Mouse (Mus musculus) forebrain, embryonic 11.5 days (tissue): ENCODE data around the gene C6. TPM values are rescaled to one million over a fixed set of nuclear protein-coding genes. Genes with fewer than 3 reads are reported as not detected.

Experiments
- ATAC-seq: fragments of 200-750 bp; cut with Nextera tagmentation; replicated peaks from 2 replicates; pipeline ENCODE4 v1.8.0; 2017; ENCODE audit warnings: moderate TSS enrichment; ENCODE audit not compliant: low FRiP score
- DNase-seq: peaks from one replicate; pipeline ENCODE4 v3.0.0-alpha.2; 2017; ENCODE audit warnings: low spot score
- H3K27ac ChIP-seq: fragments of 300-500 bp; sonication (generic); 2 replicates; pipeline ENCODE4 v1.5.1; 2014; ENCODE audit warnings: low read depth, low read length
- H3K27me3 ChIP-seq: fragments of 300-500 bp; sonication (generic); 2 replicates; pipeline ENCODE4 v1.6.1; 2014; ENCODE audit warnings: mild to moderate bottlenecking, low read length, mixed read lengths; ENCODE audit not compliant: control insufficient read depth, insufficient read depth
- H3K36me3 ChIP-seq: fragments of 300-500 bp; sonication (generic); 2 replicates; pipeline ENCODE4 v1.6.1; 2014; ENCODE audit warnings: mild to moderate bottlenecking, low read length, moderate library complexity, mixed read lengths; ENCODE audit not compliant: control insufficient read depth, insufficient read depth
- H3K4me1 ChIP-seq: fragments of 300-500 bp; sonication (generic); replicated peaks from 2 replicates; pipeline ENCODE4 v1.6.1; 2014; ENCODE audit warnings: low read length, mixed read lengths; ENCODE audit not compliant: control insufficient read depth, insufficient read depth
- H3K4me2 ChIP-seq: fragments of 300-500 bp; sonication (generic); 2 replicates; pipeline ENCODE4 v1.6.1; 2014; ENCODE audit warnings: low read depth, mild to moderate bottlenecking, low read length, moderate library complexity, mixed read lengths; ENCODE audit not compliant: severe bottlenecking
- H3K4me3 ChIP-seq: fragments of 300-500 bp; sonication (generic); 2 replicates; pipeline ENCODE4 v1.5.1; 2014; ENCODE audit warnings: low read depth, low read length
- H3K9ac ChIP-seq: fragments of 300-500 bp; sonication (generic); 2 replicates; pipeline ENCODE4 v1.6.1; 2014; ENCODE audit warnings: low read length
- H3K9me3 ChIP-seq: fragments of 300-500 bp; sonication (generic); 2 replicates; pipeline ENCODE4 v1.6.1; 2016; ENCODE audit warnings: low read length, mixed read lengths; ENCODE audit not compliant: control insufficient read depth
- WGBS: fragments of 180-500 bp; shearing (Covaris S2); extraction: QIAGEN DNeasy Blood & Tissue Kit; methylation state at CpG from one replicate; pipeline ENCODE4 v1.1.7; 2014; 5-methylcytosine and 5-hydroxymethylcytosine counted together
- polyA plus RNA-seq: library from polyadenylated mRNA; unstranded; fragments of >200 nt; fragmentation: Nextera tagmentation; extraction: Ambion mirVana; gene quantifications from 2 replicates; pipeline ENCODE4 v1.2.1, GENCODE M21; 2014

The C6 gene
- polyA plus RNA-seq, 1 experiment from 2014 or later = not detected

DNA sequence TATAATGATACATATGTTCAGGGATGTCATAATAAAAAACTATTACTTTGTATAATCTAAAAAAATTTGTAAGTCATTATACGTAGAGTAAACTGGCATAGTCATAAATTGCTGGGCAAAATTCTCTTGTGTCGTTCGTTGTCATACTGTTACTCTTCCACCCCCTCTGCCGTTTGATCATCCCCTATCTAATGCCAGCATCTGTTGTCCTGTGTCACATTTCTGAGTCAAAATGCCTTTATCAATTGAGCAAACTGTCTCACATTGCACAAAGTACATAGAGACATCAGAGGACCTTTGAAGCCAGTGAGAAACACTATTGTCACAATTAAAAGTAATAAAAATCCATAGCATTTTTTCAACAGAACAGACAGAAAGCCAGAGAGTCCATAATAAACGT is 88.0 kb downstream of the C6 start:
- no peak for ATAC-seq
- no peak overlapping the region for H3K4me3 ChIP-seq
- no peak overlapping the region for H3K9ac ChIP-seq
- H3K36me3 ChIP-seq = no peaks in the 10 kb centered on the region
- no peaks in the 10 kb centered on the region for H3K9me3 ChIP-seq
- no peak overlapping the region for H3K27ac ChIP-seq
- DNase-seq = no peak
- no peaks in the 10 kb centered on the region for H3K27me3 ChIP-seq
- 94% methylated on average over 5 of the region's 5 CpGs for WGBS
- no peak overlapping the region for H3K4me2 ChIP-seq
- no peaks in the 10 kb centered on the region for H3K4me1 ChIP-seq

DNA sequence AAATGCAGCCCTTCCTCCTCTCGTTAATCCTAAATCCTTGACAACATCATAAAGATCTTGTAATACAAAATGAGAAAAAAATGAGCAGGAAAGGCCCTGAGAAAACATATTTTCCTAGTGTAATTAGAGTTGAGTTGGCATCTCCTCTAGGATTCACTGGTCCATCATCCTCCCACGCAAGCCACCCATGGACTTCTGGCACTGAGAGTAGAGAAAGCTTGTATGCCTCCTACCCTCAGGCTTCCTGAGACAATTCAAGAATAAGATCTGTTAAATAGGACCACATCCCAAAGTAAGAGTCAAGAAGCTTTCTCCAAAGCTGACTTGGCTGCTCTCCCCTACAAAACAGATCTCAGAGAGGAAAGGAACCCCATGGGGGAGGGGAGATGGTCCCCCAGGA is 88.7 kb downstream of the C6 start:
- no peaks in the 10 kb centered on the region for H3K36me3 ChIP-seq
- DNase-seq (no peak), ATAC-seq (no peak)
- no peaks in the 10 kb centered on the region for H3K9me3 ChIP-seq
- no peaks in the 10 kb centered on the region for H3K4me1 ChIP-seq
- H3K27ac ChIP-seq = no peak overlapping the region
- H3K4me3 ChIP-seq = no peak overlapping the region
- 83% methylated on average over 2 of the region's 2 CpGs for WGBS
- H3K9ac ChIP-seq = no peak overlapping the region
- H3K4me2 ChIP-seq = no peak overlapping the region
- H3K27me3 ChIP-seq = no peaks in the 10 kb centered on the region

DNA sequence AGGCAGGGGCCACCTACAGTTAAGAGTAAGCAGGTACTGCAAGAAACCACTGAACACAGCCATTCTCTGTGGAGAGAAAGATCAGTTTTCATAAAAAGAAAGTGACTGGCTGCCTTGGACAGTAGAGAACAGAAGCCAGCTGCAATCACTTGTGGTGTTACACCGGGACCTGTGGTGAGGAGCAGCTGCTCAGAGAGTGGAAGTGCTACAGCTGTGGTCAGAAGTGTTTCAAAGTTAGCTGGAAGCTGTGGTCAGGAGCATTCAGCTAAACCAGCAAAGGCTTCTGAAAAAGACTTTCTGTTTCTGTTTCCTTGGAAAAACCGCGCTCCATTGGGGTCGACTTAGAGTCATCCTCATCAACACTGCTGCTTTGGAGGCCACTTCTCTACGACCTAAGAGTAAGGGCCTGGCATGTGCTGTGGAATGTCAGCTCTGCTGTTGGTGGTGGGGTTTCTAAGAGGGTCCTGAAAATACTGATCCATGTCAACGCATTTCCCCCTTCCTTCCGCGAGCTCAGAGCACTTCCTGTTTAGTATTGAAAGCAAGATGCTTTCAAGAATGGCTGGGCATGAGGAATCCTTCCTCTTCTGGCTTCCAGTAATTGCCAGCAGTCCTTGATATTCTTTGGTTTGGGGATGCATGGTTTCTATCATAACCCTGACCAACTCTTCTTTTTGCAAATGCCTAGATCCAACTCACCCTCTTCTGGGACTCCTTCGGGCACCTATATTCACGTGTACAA is 89.9 kb downstream of the C6 start:
- no peaks in the 10 kb centered on the region for H3K4me1 ChIP-seq
- WGBS = 91% methylated on average over 10 of the region's 10 CpGs
- no peak overlapping the region for H3K4me3 ChIP-seq
- no peaks in the 10 kb centered on the region for H3K36me3 ChIP-seq
- DNase-seq (no peak), ATAC-seq (no peak)
- H3K4me2 ChIP-seq = no peak overlapping the region
- no peaks in the 10 kb centered on the region for H3K27me3 ChIP-seq
- no peak overlapping the region for H3K9ac ChIP-seq
- H3K27ac ChIP-seq = no peak overlapping the region
- H3K9me3 ChIP-seq = no peaks in the 10 kb centered on the region

DNA sequence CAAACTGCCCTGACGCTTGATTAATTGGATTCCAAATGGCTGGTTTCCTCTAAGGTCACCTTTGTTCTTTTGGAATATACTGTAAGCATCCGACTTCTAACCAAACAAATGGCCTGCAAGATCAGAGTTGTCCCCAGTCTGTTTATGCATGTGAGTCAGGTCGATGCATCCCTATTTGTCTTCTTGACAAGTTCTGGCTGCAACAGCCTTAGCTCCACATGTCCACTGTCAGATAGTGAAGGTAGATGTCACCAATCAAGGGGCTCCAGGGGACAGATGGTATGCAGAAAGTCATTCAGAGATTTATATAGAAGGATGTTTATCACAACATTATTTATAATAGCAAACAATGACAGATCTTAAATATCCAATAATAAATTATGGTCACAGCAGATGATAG is 91.5 kb downstream of the C6 start:
- H3K27ac ChIP-seq = no peak overlapping the region
- no peaks in the 10 kb centered on the region for H3K27me3 ChIP-seq
- no peak overlapping the region for H3K9ac ChIP-seq
- H3K4me2 ChIP-seq = no peak overlapping the region
- no peaks in the 10 kb centered on the region for H3K36me3 ChIP-seq
- DNase-seq = no peak
- H3K4me1 ChIP-seq = no peaks in the 10 kb centered on the region
- ATAC-seq = no peak
- H3K4me3 ChIP-seq = no peak overlapping the region
- no peaks in the 10 kb centered on the region for H3K9me3 ChIP-seq
- WGBS = 82% methylated on average over 3 of the region's 3 CpGs

DNA sequence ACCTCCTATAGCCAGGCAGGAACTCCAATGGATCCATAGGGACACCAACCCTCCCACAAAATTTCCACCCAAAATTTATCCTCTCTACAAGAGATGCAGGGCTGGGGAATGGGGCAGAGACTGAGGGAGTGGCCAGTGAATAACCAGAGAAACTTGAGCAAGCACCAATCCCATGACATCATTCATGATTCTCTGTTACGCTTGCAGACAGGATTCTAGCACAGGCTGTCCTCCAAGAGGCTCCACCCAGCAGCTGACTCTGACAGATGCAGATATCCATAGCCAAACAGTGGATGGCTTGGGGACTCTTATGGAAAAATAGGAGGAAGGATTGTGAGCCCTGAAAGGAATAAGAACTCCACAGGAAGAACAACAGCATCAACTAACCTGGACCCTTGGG is 94.2 kb downstream of the C6 start:
- 76% methylated on average over 1 of the region's 1 CpGs for WGBS
- Histone ChIP-seq H3K4me1 (no peaks in the 10 kb centered on the region), H3K9me3 (no peaks in the 10 kb centered on the region), H3K9ac (no peak overlapping the region), H3K4me2 (no peak overlapping the region), H3K36me3 (no peaks in the 10 kb centered on the region), H3K27ac (no peak overlapping the region), H3K4me3 (no peak overlapping the region), H3K27me3 (no peaks in the 10 kb centered on the region)
- ATAC-seq (no peak), DNase-seq (no peak)

DNA sequence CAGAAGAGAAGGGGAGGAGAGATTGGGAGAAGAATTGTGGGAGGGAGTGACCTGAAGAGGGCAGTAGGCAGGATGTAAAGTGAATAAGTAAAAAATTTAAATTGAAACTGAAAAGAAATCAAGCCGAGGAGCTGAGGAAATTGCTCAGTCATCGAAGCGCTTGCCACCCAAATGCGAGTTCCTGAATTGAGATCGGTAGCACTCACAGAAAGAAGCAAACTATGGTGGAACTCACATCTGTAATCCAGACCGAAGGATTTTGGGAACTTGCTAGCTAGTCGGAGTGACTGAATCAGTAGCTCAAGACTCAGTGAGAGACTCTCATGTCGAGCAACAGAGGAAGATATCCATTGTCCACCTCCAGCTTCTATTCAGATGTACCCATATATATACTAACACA is 94.8 kb downstream of the C6 start:
- Histone ChIP-seq H3K4me3 (no peak overlapping the region), H3K27ac (no peak overlapping the region), H3K36me3 (no peaks in the 10 kb centered on the region), H3K4me2 (no peak overlapping the region), H3K4me1 (no peaks in the 10 kb centered on the region), H3K9me3 (no peaks in the 10 kb centered on the region), H3K27me3 (no peaks in the 10 kb centered on the region), H3K9ac (no peak overlapping the region)
- DNase-seq (no peak), ATAC-seq (no peak)
- 92% methylated on average over 8 of the region's 8 CpGs for WGBS

DNA sequence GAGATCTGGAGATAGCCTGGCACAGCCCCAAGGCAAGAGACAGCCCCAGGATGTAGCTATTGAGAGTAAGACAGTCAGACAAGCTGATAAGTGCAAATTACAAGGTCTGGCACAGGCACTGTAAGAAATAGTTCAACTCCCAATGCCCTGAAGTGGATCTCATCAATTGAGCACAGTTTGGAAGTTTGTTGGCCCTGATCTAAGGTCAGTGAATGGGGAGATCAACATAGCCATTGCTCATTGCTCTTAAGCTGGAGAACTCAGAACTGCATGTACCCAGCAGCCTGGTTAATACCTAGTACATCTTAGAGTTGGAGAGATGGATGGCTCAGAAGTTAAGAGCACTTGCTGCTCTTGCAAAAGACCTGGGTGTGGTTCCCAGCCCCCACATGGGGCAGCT is 100.8 kb downstream of the C6 start:
- no peaks in the 10 kb centered on the region for H3K36me3 ChIP-seq
- H3K9me3 ChIP-seq = no peaks in the 10 kb centered on the region
- no peaks in the 10 kb centered on the region for H3K4me1 ChIP-seq
- ATAC-seq (no peak), DNase-seq (no peak)
- no peak overlapping the region for H3K4me2 ChIP-seq
- H3K27me3 ChIP-seq = no peaks in the 10 kb centered on the region
- no peak overlapping the region for H3K4me3 ChIP-seq
- H3K27ac ChIP-seq = no peak overlapping the region
- H3K9ac ChIP-seq = no peak overlapping the region

DNA sequence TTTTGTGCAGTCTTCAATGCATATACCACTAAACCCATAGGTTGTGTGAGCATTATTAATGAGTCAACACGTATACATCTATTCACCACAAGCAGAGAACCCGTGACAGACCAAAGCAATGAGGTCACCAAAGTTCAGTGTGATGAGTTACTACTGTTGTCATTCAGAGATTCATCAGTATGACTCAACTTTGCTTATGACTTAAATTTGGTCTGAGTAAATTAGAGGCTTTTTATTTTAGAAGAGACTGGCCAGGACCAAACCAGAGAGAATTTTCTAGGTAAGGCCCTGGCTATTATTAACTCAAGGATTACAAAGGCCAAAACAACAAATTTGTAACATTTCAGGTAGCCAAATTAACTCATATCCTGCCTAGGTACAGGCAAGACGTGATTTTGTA is 109.4 kb downstream of the C6 start:
- no peaks in the 10 kb centered on the region for H3K4me1 ChIP-seq
- WGBS = 84% methylated on average over 3 of the region's 3 CpGs

DNA sequence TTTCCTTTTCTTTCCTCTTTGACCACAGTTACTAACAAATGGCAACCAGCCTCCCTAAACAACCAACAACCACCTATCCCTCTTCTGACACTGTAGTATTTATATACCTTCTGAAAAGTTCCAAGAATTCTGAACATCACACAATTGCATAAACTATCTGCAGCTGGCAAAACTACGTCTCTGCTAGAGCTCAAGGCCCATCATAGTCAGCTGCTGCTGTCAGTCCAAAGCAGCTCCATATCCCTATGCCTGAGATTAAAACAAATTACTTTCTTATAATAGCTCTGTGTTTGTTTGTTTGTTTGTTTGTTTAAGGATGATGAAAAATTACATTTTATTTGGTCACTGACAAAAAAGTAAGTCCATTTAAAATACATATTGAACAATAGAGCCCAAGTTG is 123.0 kb downstream of the C6 start:
- Histone ChIP-seq H3K4me1 (no peaks in the 10 kb centered on the region), H3K4me3 (no peak overlapping the region), H3K4me2 (no peak overlapping the region), H3K9ac (no peak overlapping the region), H3K9me3 (no peaks in the 10 kb centered on the region), H3K27ac (no peak overlapping the region), H3K27me3 (no peaks in the 10 kb centered on the region), H3K36me3 (no peaks in the 10 kb centered on the region)
- DNase-seq (no peak), ATAC-seq (no peak)
- whole genome bisulfite sequencing = 93% methylated on average over 1 of the region's 1 CpGs

More for the DNA sequence above, 109.4 kb downstream of the C6 start:
- no peaks in the 10 kb centered on the region for H3K9me3 ChIP-seq
- no peak for ATAC-seq
- no peak overlapping the region for H3K4me3 ChIP-seq
- no peak overlapping the region for H3K27ac ChIP-seq
- no peak overlapping the region for H3K4me2 ChIP-seq
- H3K36me3 ChIP-seq = no peaks in the 10 kb centered on the region
- no peaks in the 10 kb centered on the region for H3K27me3 ChIP-seq
- H3K9ac ChIP-seq = no peak overlapping the region
- DNase-seq = no peak
